Mouse (Mus musculus) limb, embryonic 14.5 days (tissue): ENCODE results near the gene Col15a1. TPM values are rescaled to one million over a fixed set of nuclear protein-coding genes. Genes with fewer than 3 reads are reported as not detected.

ENCODE experiments used
- ATAC-seq: fragments of 200-750 bp; cut with Nextera tagmentation; 2 replicates; pipeline ENCODE4 v1.8.0; 2017; ENCODE audit warnings: low read depth, moderate number of reproducible peaks, moderate TSS enrichment; ENCODE audit not compliant: low FRiP score
- DNase-seq: peaks from one replicate; pipeline ENCODE4 v3.0.0-alpha.2; 2015; ENCODE audit warnings: low spot score
- H3K27ac ChIP-seq: fragments of 300-500 bp; sonication (generic); replicated peaks from 2 replicates; pipeline ENCODE4 v1.5.1; 2014; ENCODE audit warnings: low read depth, mild to moderate bottlenecking, low read length, moderate library complexity, mixed read lengths
- H3K27me3 ChIP-seq: fragments of 300-500 bp; sonication (generic); 2 replicates; pipeline ENCODE4 v1.6.1; 2014; ENCODE audit warnings: low read length, mixed read lengths; ENCODE audit not compliant: control insufficient read depth, insufficient read depth
- H3K36me3 ChIP-seq: fragments of 300-500 bp; sonication (generic); 2 replicates; pipeline ENCODE4 v1.6.1; 2014; ENCODE audit warnings: mild to moderate bottlenecking, low read length, moderate library complexity, mixed read lengths; ENCODE audit not compliant: control insufficient read depth, insufficient read depth
- H3K4me1 ChIP-seq: fragments of 300-500 bp; sonication (generic); 2 replicates; pipeline ENCODE4 v1.6.1; 2014; ENCODE audit warnings: antibody characterized with exemption, low read length, mixed read lengths; ENCODE audit not compliant: control insufficient read depth, insufficient read depth
- H3K4me2 ChIP-seq: fragments of 300-500 bp; sonication (generic); replicated peaks from 2 replicates; pipeline ENCODE4 v1.6.1; 2014; ENCODE audit warnings: low read depth, mild to moderate bottlenecking, low read length, moderate library complexity; ENCODE audit not compliant: severe bottlenecking
- H3K4me3 ChIP-seq: fragments of 300-500 bp; sonication (generic); replicated peaks from 2 replicates; pipeline ENCODE4 v1.5.1; 2014; ENCODE audit warnings: low read length
- H3K9ac ChIP-seq: fragments of 300-500 bp; sonication (generic); 2 replicates; pipeline ENCODE4 v1.6.1; 2014; ENCODE audit warnings: mild to moderate bottlenecking, low read depth, low read length, moderate library complexity; ENCODE audit not compliant: severe bottlenecking
- H3K9me3 ChIP-seq: fragments of 300-500 bp; sonication (generic); 2 replicates; pipeline ENCODE4 v1.6.1; 2016; ENCODE audit warnings: low read length; ENCODE audit not compliant: control insufficient read depth
- POLR2A ChIP-seq: fragments of 200-500 bp; IDR thresholded peaks from 2 replicates; pipeline ENCODE4 v1.8.0; 2012; ENCODE audit warnings: inconsistent platforms, mild to moderate bottlenecking, moderate library complexity, borderline replicate concordance; ENCODE audit not compliant: insufficient read depth, insufficient read length; ENCODE audit errors: extremely low read depth
- WGBS: fragments of 180-500 bp; shearing (Covaris S2); extraction: QIAGEN DNeasy Blood & Tissue Kit; methylation state at CpG from one replicate; pipeline ENCODE4 v1.1.7; 2014; 5-methylcytosine and 5-hydroxymethylcytosine counted together
- polyA plus RNA-seq, 2 experiments: library from polyadenylated mRNA; depleted of rRNA in 1 of 2; stranded (reverse) in 1 of 2; unstranded in 1 of 2; fragments of >200 nt; fragmentation: Nextera tagmentation in 1 of 2; extraction: Ambion mirVana in 1 of 2; gene quantifications; 2 replicates each; pipeline versions ENCODE4 v1.2.1 to v1.2.3; 2012 to 2014

Col15a1 gene
- polyA plus RNA-seq, 2 experiments, result 30.6 to 86.3 TPM

DNA sequence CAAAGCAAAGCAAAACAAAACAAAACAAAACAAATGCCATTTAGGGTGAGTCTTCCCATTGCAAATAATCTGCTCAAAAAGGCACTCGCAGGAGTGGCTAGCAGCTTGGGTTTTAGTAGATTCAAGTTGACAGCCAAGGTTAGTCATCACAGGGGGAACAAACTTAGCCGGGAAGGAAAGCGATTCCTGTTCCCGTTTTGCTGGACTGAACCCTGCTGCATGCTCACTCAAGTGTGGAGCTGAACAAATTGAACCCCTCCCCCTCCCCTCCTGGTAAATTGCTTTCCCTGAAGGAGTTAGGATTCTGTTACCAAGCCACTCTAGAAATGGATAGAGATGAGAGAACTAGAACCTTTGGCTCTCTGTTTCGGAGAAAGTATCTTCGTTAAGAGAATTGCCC, 141.8 kb downstream of the Col15a1 start:
- no peaks in the 10 kb centered on the region for H3K27me3 ChIP-seq
- peaks cover 25% of the 10 kb centered on the region for H3K4me1 ChIP-seq
- no peaks in the 10 kb centered on the region for H3K9me3 ChIP-seq
- H3K4me2 ChIP-seq, result no peak overlapping the region
- 52% methylated on average over 6 of the region's 6 CpGs for WGBS
- H3K4me3 ChIP-seq, result no peak overlapping the region
- DNase-seq (no peak), ATAC-seq (no peak)
- H3K9ac ChIP-seq, result no peak overlapping the region
- no peak overlapping the region for H3K27ac ChIP-seq
- no peak for TF ChIP-seq POLR2A
- no peaks in the 10 kb centered on the region for H3K36me3 ChIP-seq

DNA sequence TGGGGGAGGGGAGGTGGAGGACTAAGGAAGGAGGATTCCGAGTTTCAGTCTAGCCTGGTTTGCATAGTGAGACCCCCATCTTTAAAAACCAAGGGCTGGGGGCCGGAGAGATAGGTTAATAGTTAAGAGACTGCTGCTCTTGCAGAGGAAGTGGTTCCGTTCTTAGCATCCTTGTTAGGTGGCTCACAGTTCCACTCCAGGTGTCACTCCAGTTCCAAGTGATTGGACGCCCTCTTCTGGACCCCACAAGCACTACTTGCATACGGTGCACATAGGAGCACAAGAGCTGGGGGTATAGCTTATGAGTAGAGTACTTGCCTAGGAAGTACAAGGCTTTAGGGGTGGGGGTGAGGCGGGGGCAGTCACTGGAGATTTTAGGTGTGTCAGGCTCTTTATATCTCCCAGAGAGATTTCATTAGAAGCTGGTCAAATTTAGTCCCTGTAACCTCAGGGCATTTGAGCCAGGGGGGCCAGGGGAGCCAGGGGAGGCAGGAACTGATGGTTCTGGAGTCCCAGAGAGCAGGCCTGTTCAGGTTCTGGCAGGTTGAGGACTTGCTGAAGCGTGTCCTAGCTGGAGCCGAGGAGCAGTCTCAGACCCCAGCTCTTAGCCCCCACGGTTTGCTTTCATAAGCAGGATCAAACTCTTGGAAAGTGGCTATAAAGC, 143.6 kb downstream of the Col15a1 start:
- ATAC-seq (no peak), DNase-seq (peak; percentile 51)
- H3K4me1 ChIP-seq, result peaks cover 29% of the 10 kb centered on the region
- no peak for TF ChIP-seq POLR2A
- H3K27me3 ChIP-seq, result no peaks in the 10 kb centered on the region
- no peak overlapping the region; the same call in 1 of the 2 replicates for H3K27ac ChIP-seq
- H3K9ac ChIP-seq, result no peak overlapping the region
- H3K9me3 ChIP-seq, result no peaks in the 10 kb centered on the region
- H3K4me2 ChIP-seq, result peak overlapping the region; percentile 95
- no peaks in the 10 kb centered on the region for H3K36me3 ChIP-seq
- 24% methylated on average over 9 of the region's 9 CpGs for WGBS
- peak overlapping the region; percentile 97 for H3K4me3 ChIP-seq

DNA sequence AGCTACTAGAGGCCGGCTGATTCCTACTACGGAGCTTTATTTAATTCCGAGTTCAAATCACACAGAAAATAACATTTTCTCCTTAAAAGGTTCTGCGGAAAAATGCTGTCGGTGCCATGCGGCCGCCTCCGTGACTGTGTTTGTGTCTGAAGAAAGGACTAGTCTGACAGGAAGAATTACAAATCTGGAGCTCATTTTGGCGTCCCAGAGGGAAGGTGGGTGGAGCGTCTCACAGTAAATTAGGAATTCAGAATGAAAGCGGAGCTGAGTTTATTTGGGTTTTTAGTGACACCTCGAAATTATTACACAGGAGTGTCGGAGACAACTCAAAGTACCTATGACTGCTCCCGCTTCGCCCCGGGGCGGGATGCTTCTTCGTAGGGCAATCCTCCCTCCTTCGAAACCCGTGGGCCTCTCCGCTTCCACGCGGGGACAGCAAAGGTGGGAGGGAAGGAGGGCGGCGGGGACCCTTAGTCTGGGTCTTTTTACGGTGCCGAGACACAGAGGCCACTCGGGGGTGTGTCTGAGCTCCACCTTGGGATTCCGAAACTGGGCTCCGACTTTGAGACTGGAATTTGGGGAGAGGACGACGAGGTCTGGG, 144.2 kb downstream of the Col15a1 start:
- peak overlapping the region; percentile 95 for H3K4me2 ChIP-seq
- H3K9ac ChIP-seq, result peak overlapping the region; percentile 68
- H3K27me3 ChIP-seq, result no peaks in the 10 kb centered on the region
- DNase-seq (peak; percentile 68), ATAC-seq (peak; percentile 10; the same call in 1 of the 2 replicates)
- no peaks in the 10 kb centered on the region for H3K36me3 ChIP-seq
- no peak for TF ChIP-seq POLR2A
- under 1% methylated on average over 30 of the region's 32 CpGs for WGBS
- H3K4me3 ChIP-seq, result peak overlapping the region; percentile 97
- H3K27ac ChIP-seq, result peak overlapping the region; percentile 82
- no peaks in the 10 kb centered on the region for H3K9me3 ChIP-seq
- H3K4me1 ChIP-seq, result peaks cover 29% of the 10 kb centered on the region

DNA sequence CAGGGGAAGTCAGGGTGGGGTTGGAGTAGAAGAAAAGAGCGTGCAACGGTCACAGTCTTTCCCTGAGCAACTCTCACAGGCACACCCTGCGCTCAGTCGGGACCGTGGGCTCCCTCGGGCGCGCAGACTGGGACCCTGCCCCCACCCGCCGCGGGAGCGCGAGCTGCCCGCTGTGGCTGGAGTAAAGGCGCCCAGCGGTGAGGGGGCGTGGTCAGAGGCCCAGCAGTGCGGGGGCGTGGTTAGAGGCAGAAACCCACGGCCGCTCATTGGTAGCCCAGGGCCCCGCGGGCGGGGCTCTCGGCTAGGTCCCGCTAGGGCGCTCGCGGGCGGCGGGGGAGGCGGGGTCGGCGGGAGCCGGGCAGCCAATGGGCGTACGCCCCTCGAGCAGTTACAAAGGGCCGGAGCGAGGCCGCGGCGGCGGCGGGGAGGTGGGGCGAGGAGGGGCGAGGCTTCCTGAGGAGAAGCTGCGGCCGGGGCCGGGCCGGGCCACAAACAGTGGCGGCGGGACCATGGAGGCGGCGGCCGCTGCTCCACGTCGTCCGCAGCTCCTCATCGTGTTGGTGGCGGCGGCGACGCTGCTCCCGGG, 144.9 kb downstream of the Col15a1 start, which contains the start of gene Tgfbr1:
Gene Tgfbr1, plus strand, starts transcription at position 420 of the 586 bp plus-strand sequence.
- peak; percentile 98 for ATAC-seq
- TF ChIP-seq POLR2A, result peak; percentile 93
- Histone ChIP-seq H3K4me1 (peaks cover 29% of the 10 kb centered on the region), H3K9me3 (no peaks in the 10 kb centered on the region), H3K36me3 (no peaks in the 10 kb centered on the region), H3K9ac (peak within 1 kb of the TSS; percentile 89), H3K27ac (peak within 1 kb of the TSS; percentile 96), H3K4me3 (peak within 1 kb of the TSS; percentile 97), H3K4me2 (peak within 1 kb of the TSS; percentile 95), H3K27me3 (no peaks in the 10 kb centered on the region)
- WGBS, result 0% methylated on average over 19 of the region's 65 CpGs
- peak; percentile 99 for DNase-seq

DNA sequence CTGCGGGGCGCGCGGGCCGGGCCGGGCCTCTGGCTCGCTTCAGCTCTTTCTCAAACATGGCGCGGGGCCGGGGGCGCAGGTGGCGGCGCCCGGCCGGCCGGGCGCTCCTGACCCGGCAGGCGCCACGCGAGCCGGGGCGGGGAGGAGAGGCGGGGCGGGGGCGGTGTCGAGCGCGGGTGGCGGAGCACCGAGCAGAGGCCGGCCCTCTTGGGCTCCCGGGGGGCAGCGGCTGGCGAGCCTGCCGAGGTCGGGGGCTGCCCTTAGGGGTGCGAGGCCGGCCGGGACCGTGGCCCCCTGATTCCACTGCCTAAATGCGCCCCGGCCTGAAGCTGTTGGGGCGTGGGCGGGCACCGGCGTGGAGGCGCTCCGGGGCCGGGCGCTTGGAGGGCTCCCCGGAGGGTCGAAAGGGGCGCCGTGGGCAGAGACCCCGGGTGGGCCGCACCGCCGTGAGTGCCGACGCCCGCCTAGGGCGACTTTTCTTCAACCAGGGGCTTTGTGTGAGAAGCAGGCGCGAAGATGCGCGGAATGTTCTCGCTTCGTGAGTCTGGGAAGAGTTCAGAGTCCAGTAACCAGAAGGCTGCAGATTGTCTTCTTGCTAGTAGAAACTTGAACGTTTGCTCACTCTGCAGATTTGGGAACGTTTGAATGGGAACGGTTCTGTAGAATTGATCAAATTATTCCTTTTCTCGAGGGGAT, 145.6 kb downstream of the Col15a1 start:
- Histone ChIP-seq H3K4me1 (peaks cover 29% of the 10 kb centered on the region), H3K4me3 (peak overlapping the region; percentile 97), H3K27me3 (no peaks in the 10 kb centered on the region), H3K4me2 (peak overlapping the region; percentile 95), H3K36me3 (no peaks in the 10 kb centered on the region), H3K27ac (peak overlapping the region; percentile 96), H3K9ac (peak overlapping the region; percentile 89), H3K9me3 (no peaks in the 10 kb centered on the region)
- WGBS, result 0% methylated on average over 46 of the region's 73 CpGs
- ATAC-seq (peak; percentile 73), DNase-seq (no peak)
- no peak for TF ChIP-seq POLR2A
